Mouse (Mus musculus) embryonic facial prominence, embryonic 10.5 days (tissue): Measurements from ENCODE around the gene Gm17657. TPM values are rescaled to one million over a fixed set of nuclear protein-coding genes. Genes with fewer than 3 reads are reported as not detected.
A peak's percentile ranks its signal among the peaks of the same experiment; 100 is the strongest.
"Not testable (repeated sequence)": the region's sequence is repeated elsewhere in the genome, so short reads cannot be mapped to it uniquely, and the experiment has no call there.

Source experiments
- DNase-seq: peaks from one replicate; pipeline ENCODE4 v3.0.0-alpha.2; 2017; ENCODE audit warnings: low spot score
- H3K27ac ChIP-seq: fragments of 300-500 bp; sonication (generic); replicated peaks from 2 replicates; pipeline ENCODE4 v1.5.1; 2016; ENCODE audit warnings: mild to moderate bottlenecking
- H3K27me3 ChIP-seq: fragments of 300-500 bp; sonication (generic); replicated peaks from 2 replicates; pipeline ENCODE4 v1.6.1; 2016; ENCODE audit warnings: low read depth, mild to moderate bottlenecking; ENCODE audit not compliant: poor library complexity, severe bottlenecking
- H3K36me3 ChIP-seq: fragments of 300-500 bp; sonication (generic); replicated peaks from 2 replicates; pipeline ENCODE4 v1.6.1; 2016; ENCODE audit warnings: mild to moderate bottlenecking, moderate library complexity
- H3K4me1 ChIP-seq: fragments of 300-500 bp; sonication (generic); 2 replicates; pipeline ENCODE4 v1.6.1; 2016
- H3K4me3 ChIP-seq: fragments of 300-500 bp; sonication (generic); 2 replicates; pipeline ENCODE4 v1.5.1; 2016; ENCODE audit warnings: mild to moderate bottlenecking, moderate library complexity
- H3K9me3 ChIP-seq: fragments of 300-500 bp; sonication (generic); 2 replicates; pipeline ENCODE4 v1.6.1; 2016; ENCODE audit warnings: mild to moderate bottlenecking
- WGBS: fragments of 180-500 bp; shearing (Covaris S2); methylation state at CpG from one replicate; pipeline ENCODE4 v1.1.7; 2016; 5-methylcytosine and 5-hydroxymethylcytosine counted together
- polyA plus RNA-seq: library from polyadenylated mRNA; unstranded; fragments of >200 nt; fragmentation: Nextera tagmentation; extraction: Ambion mirVana; gene quantifications from 2 replicates; pipeline ENCODE4 v1.2.1, GENCODE M21; 2016

The Gm17657 gene
- polyA plus RNA-seq, 1 experiment from 2014 or later: not detected

- no peak overlapping the region for H3K4me3 ChIP-seq
- WGBS: 89% methylated on average over 19 of the region's 19 CpGs
- 0 out of 2 replicates have a peak, but pooled peaks cover 5% of the 10 kb centered on the region for H3K9me3 ChIP-seq
- H3K27ac ChIP-seq: no peak overlapping the region
- no peaks in the 10 kb centered on the region for H3K27me3 ChIP-seq
- no peaks in the 10 kb centered on the region for H3K36me3 ChIP-seq
- DNase-seq: no peak
- H3K4me1 ChIP-seq: no peaks in the 10 kb centered on the region
Observed at GRCm38 (mm10) chr17:29542831-29543690, 6.4 kb downstream of the Gm17657 start.

DNA sequence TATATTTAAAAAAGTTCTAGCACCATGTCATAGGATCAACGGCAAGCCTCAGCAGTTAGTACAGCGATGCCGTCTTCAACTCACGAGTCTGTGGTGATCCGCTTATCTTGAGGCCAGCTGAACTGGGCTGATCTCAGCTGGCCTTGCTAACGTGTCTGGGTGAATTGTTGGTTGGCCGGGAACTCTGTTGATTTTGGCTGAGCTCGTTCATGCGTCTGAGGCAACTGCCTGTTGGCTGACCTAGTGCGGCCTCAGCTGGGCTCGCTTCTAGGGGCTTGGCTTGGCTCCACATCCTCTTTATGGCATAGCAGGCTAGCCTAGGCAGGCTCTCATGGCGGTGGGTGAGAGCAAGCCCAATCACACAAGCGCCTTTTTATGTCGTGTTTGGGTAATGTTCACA is 8.0 kb downstream of the Gm17657 start:
- 0 out of 2 replicates have a peak, but pooled peaks cover 5% of the 10 kb centered on the region for H3K9me3 ChIP-seq
- no peaks in the 10 kb centered on the region for H3K4me1 ChIP-seq
- no peaks in the 10 kb centered on the region for H3K27me3 ChIP-seq
- H3K36me3 ChIP-seq: no peaks in the 10 kb centered on the region
- WGBS: 84% methylated on average over 14 of the region's 14 CpGs
- DNase-seq: no peak
- no peak overlapping the region for H3K4me3 ChIP-seq
- no peak overlapping the region for H3K27ac ChIP-seq

DNA sequence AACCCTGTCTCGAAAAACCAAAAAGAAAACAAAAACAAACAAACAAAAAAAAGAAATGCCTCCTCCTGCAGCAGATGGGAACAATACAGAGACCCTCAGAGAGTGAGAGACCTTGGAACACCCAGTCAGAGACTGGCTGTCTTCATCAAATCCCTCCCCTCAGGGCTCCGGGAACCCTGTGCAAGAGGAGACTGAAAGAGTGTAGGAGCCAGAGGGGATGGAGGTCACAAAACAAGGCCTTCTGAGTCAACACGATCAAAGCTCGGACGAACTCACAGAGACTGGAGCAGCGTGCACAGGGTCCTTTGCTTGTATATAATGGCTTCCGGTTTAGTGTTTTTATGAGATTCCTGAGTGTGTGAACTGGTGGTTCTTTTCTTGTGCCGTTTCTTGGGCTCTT is 9.0 kb downstream of the Gm17657 start:
- WGBS: 80% methylated on average over 8 of the region's 8 CpGs
- Histone ChIP-seq H3K27ac (no peak overlapping the region), H3K4me3 (no peak overlapping the region), H3K36me3 (no peaks in the 10 kb centered on the region), H3K27me3 (no peaks in the 10 kb centered on the region), H3K4me1 (no peaks in the 10 kb centered on the region), H3K9me3 (0 out of 2 replicates have a peak, but pooled peaks cover 2% of the 10 kb centered on the region)
- no peak for DNase-seq

GRCm38 (mm10) chr17:29533866-29534265 is 15.6 kb downstream of the Gm17657 start:
- Histone ChIP-seq H3K9me3 (0 out of 2 replicates have a peak, but pooled peaks cover 2% of the 10 kb centered on the region), H3K36me3 (no peaks in the 10 kb centered on the region), H3K4me3 (no peak overlapping the region), H3K27ac (no peak overlapping the region), H3K4me1 (peaks cover 6% of the 10 kb centered on the region; the same call in 1 of the 2 replicates), H3K27me3 (no peaks in the 10 kb centered on the region)
- 90% methylated on average over 11 of the region's 11 CpGs for WGBS
- DNase-seq: no peak

GRCm38 (mm10) chr17:29531757-29532384 is 17.6 kb downstream of the Gm17657 start:
- WGBS: 84% methylated on average over 10 of the region's 10 CpGs
- no peaks in the 10 kb centered on the region for H3K27me3 ChIP-seq
- no peak for DNase-seq
- H3K27ac ChIP-seq: no peak overlapping the region
- no peak overlapping the region for H3K4me3 ChIP-seq
- H3K36me3 ChIP-seq: no peaks in the 10 kb centered on the region
- 0 out of 2 replicates have a peak, but pooled peaks cover 2% of the 10 kb centered on the region for H3K9me3 ChIP-seq
- H3K4me1 ChIP-seq: peaks cover 6% of the 10 kb centered on the region; the same call in 1 of the 2 replicates

- no peak overlapping the region for H3K27ac ChIP-seq
- 0 out of 2 replicates have a peak, but pooled peaks cover 2% of the 10 kb centered on the region for H3K9me3 ChIP-seq
- H3K4me1 ChIP-seq: peaks cover 6% of the 10 kb centered on the region; the same call in 1 of the 2 replicates
- 76% methylated on average over 9 of the region's 9 CpGs for WGBS
- no peak overlapping the region for H3K4me3 ChIP-seq
- DNase-seq: no peak
- H3K36me3 ChIP-seq: no peaks in the 10 kb centered on the region
- H3K27me3 ChIP-seq: no peaks in the 10 kb centered on the region
Observed at GRCm38 (mm10) chr17:29531278-29531677, 18.2 kb downstream of the Gm17657 start.

- 81% methylated on average over 6 of the region's 6 CpGs for WGBS
- peaks cover under 1% of the 10 kb centered on the region; the same call in 1 of the 2 replicates for H3K9me3 ChIP-seq
- H3K4me3 ChIP-seq: no peak overlapping the region
- H3K27me3 ChIP-seq: no peaks in the 10 kb centered on the region
- H3K4me1 ChIP-seq: peaks cover 6% of the 10 kb centered on the region; the same call in 1 of the 2 replicates
- DNase-seq: no peak
- no peak overlapping the region for H3K27ac ChIP-seq
- no peaks in the 10 kb centered on the region for H3K36me3 ChIP-seq
Observed at GRCm38 (mm10) chr17:29530508-29530907, 18.9 kb downstream of the Gm17657 start.

DNA sequence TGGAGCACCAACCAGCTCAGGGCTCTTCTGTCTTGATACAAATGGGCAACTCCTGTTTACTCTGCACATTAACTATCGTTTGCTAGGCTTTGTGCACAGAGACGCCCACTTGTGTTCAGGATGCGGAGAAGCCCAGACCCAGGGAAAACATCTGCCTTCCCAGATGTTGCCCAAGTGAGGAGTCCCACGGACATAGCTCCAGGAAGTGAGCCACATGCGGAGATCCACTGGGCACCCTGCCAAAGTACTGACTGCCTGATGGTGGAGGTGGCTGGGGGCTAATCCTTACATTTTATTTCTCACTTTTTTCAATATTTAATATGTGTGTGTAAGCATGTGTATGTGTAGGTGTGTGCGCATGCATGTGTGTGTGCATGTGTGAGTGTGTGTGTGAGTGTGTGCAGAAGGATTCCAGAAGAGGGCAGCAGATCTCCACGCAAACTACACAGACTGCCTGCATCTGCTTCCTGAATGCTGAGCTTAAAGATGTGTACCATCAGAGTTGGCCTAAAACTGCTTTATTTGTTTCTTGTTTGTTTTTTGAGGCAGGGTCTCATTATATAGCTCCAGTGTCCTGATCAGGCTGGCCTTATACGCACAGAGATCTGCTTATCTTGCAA is 20.8 kb downstream of the Gm17657 start:
- Histone ChIP-seq H3K27me3 (no peaks in the 10 kb centered on the region), H3K4me3 (no peak overlapping the region), H3K36me3 (no peaks in the 10 kb centered on the region), H3K27ac (no peak overlapping the region), H3K9me3 (no peaks in the 10 kb centered on the region; the same call in 1 of the 2 replicates), H3K4me1 (peaks cover 6% of the 10 kb centered on the region; the same call in 1 of the 2 replicates)
- no peak for DNase-seq
- WGBS: 92% methylated on average over 8 of the region's 8 CpGs

DNA sequence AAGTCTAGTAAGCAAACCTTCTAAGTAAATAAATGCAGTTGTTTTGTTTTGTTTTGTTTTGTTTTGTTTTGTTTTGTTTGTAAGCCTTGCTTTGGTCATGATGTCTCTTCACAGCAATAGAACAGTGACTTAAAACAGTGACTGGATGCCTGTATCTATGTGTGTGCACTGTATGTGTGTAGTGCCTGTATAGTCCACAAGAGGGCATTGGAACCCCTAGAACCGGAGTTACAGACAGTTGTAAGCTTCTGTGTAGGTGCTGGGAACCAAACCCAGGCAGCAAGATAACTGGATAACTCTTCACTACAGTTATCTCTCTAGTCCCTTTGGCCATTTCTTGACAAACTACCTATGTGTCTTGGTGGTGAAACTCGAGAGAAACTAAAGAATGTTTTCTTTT is 23.8 kb downstream of the Gm17657 start:
- H3K27me3 ChIP-seq: no peaks in the 10 kb centered on the region
- DNase-seq: no peak
- H3K36me3 ChIP-seq: no peaks in the 10 kb centered on the region
- no peaks in the 10 kb centered on the region; the same call in 1 of the 2 replicates for H3K9me3 ChIP-seq
- WGBS: 88% methylated on average over 2 of the region's 2 CpGs
- no peaks in the 10 kb centered on the region for H3K4me1 ChIP-seq
- H3K4me3 ChIP-seq: no peak overlapping the region
- no peak overlapping the region for H3K27ac ChIP-seq

GRCm38 (mm10) chr17:29519731-29520130 is 29.7 kb downstream of the Gm17657 start:
- H3K4me3 ChIP-seq: no peak overlapping the region
- H3K9me3 ChIP-seq: no peaks in the 10 kb centered on the region
- no peaks in the 10 kb centered on the region for H3K36me3 ChIP-seq
- 0 out of 2 replicates have a peak, but pooled peaks cover 1% of the 10 kb centered on the region for H3K4me1 ChIP-seq
- DNase-seq: no peak
- H3K27me3 ChIP-seq: no peaks in the 10 kb centered on the region
- no peak overlapping the region for H3K27ac ChIP-seq
- 80% methylated on average over 8 of the region's 8 CpGs for WGBS

- H3K4me3 ChIP-seq, DNase-seq, H3K27me3 ChIP-seq, H3K36me3 ChIP-seq, H3K9me3 ChIP-seq, H3K27ac ChIP-seq, H3K4me1 ChIP-seq: not testable (repeated sequence)
- 91% methylated on average over 5 of the region's 5 CpGs for WGBS
Observed at GRCm38 (mm10) chr17:29518665-29519064, 30.8 kb downstream of the Gm17657 start.

DNA sequence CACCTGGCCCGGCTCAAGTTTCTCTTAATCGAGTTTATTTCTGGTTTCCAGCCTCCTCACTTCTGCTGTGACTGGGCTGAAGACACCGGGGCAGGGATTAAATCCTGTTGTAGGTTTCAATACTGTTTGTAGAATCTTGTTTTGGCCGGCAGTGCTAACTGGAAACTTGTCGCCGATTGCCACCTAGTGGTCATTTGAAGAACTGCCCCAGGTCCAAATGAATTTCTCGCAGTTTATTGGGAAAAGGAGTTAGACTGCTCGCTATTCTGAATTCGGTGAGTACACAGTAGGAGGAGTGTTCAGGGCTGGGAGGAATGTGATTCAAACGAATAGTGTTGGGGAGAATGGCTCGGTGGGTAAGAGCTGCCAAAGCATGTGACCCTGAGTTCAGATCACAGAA is 35.0 kb downstream of the Gm17657 start:
- Histone ChIP-seq H3K36me3 (no peaks in the 10 kb centered on the region), H3K27me3 (no peaks in the 10 kb centered on the region), H3K27ac (peak overlapping the region; percentile 35; the same call in 1 of the 2 replicates), H3K9me3 (no peaks in the 10 kb centered on the region), H3K4me1 (peaks cover 12% of the 10 kb centered on the region), H3K4me3 (no peak overlapping the region)
- peak; percentile 82 for DNase-seq
- WGBS: 3% methylated on average over 11 of the region's 11 CpGs
